Mouse (Mus musculus) gastrocnemius, adult 8-10 months (tissue): ENCODE measurements around the gene Sfi1. TPM values are rescaled to one million over a fixed set of nuclear protein-coding genes. Genes with fewer than 3 reads are reported as not detected.
"Not testable (repeated sequence)": the region's sequence is repeated elsewhere in the genome, so short reads cannot be mapped to it uniquely, and the experiment has no call there.

Experiments used
- DNase-seq, 2 experiments: peaks; one replicate each; pipeline ENCODE4 v3.0.0; 2022; ENCODE audit warnings: low spot score in 2 of 2
- total RNA-seq, 4 experiments: library from RNA; stranded (reverse); gene quantifications; 2 replicates each; pipeline ENCODE4 v1.2.4; 2022

The Sfi1 gene
- total RNA-seq, 4 experiments from 2014 or later: 7.8 to 12.1 (median 9.6) TPM

DNA sequence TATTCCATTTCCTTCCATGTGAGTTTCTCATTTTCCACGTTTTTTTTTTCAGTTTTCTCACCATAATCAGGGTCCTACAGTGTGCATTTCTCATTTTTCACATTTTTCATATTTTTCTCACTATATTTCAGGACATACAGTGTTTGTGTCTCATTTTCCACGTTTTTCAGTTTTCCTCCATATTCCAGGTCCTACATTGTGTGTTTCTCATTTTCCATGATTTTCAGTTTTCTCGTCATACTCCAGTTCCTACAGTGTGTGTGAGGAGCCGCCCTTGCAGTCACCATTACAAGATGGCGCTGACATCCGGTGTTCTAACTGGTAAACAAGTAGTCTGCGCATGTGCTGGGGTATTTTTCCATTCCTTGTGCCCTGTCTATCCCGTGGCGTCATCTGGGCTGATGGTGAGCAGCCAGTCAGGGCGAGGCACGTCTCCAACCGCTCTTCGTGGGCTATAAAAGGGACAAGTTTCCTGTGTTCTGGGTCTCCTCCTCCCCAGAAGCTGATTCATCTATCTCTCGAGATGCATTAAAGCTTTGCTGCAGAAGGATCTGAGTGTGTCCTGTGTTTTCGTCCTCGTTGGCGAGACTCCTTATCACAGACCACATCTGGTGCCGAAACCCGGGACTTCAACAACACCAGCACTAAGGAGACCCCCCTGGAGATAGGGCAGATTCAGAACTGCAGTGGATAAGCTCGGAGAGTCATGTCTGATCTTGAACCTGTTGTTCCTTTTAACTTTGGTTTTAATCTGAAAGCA lies 88.6 kb downstream of the Sfi1 start:
- not testable (repeated sequence) for DNase-seq

DNA sequence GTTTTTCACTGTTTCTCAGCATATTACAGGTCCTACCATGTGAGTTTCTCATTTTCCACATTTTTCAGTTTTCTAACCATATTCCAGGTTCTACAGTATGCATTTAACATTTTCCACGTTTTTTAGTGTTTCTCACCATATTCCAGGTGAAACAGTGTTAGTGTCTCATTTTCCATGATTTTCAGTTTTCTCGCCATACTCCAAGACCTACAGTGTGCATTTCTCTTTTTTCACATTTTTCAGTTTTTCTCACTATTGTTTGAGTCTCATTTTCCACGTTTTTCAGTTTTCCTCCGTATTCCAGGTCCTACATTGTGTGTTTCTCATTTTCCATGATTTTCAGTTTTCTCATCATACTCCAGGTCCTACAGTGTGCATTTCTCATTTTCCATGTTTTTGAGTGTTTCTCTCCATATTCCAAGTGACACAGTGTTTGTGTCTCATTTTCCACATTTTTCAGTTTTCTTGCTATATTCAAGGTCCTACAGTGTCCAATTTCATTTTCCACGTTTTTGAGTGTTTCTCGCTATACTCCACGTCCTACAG lies 89.6 kb downstream of the Sfi1 start:
- no peak for DNase-seq

GRCm38 (mm10) chr11:3102626-3103025 lies 90.6 kb downstream of the Sfi1 start:
- DNase-seq: not testable (repeated sequence)

DNA sequence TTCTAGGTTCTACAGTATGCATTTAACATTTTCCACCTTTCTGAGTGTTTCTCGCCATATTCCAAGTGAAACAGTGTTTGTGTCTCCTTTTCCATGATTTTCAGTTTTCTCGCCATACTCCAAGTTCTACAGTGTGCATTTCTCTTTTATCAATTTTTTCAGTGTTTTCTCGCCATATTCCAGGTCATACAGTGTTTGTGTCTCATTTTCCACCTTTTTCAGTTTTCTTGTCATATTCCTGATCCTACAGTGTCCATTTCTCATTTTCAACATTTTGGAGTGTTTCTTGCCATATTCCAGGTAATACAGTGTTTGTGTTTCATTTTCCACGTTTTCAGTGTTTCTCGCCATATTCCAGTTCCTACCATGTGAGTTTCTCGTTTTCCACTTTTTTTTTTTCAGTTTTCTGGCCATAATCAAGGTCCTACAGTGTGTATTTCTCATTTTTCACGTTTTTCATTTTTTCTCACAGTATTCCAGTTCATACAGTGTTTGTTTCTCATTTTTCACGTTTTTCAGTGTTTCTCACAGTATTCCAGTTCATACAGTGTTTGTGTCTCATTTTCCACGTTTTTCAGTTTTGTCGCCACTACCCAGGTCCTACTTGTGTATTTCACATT lies 91.3 kb downstream of the Sfi1 start:
- no peak for DNase-seq

DNA sequence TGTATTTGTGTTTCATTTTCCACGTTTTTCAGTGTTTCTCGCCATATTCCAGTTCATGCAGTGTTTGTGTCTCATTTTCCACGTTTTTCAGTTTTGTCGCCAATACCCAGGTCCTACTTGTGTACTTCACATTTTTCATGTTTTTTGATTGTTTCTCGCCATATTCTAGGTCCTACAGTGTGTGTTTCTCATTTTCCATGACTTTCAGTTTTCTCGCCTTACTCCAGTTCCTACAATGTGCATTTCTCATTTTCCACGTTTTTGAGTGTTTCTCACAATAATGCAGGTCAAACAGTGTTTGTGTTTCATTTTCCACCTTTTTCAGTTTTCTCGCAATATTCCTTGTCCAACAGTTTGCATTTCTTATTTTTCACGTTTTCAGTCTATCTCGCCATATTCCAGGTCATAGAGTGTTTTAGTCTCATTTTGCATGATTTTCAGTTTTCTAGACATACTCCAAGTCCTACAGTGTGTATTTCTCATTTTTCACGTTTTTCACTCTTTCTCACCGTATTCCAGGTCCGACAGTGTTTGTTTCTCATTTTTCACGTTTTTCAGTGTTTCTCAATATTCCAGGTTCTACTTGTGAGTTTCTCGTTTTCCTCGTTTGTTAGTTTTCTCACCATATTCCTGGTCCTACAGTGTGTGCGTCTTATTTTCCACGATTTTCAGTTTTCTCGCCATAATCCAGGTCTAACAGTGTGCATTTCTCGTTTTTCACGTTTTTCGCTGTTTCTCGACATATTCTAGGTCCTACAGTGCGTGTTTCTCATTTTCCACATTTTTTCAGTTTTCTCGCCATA lies 92.0 kb downstream of the Sfi1 start:
- no peak for DNase-seq

DNA sequence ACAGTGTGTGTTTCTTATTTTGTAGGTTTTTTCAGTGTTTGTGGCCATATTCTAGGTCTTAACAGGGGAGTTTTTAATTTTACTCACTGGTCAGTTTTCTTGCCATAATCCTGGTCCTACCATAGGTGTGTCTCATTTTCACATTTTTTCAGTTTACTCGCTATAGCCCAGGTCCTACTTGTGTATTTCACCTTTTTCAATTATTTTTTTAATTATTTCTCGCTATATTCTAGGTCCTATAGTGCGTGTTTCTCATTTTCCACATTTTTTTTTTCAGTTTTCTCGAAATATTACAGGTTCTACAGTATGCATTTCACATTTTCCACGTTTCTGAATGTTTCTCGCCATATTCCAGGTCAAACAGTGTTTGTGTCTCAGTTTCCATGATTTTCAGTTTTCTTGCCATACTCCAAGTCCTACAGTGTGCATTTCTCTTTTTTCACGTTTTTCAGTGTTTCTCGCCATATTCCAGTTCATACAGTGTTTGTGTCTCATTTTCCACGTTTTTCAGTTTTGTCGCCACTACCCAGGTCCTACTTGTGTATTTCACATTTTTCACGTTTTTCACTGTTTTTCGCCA lies 93.1 kb downstream of the Sfi1 start:
- DNase-seq: not testable (repeated sequence)

Other genes with a start within 250 kb of the Sfi1 start
- 10 to 100 TPM; 27.6 to 39.3 (median 31.4) TPM for gene Eif4enif1, start 8.9 kb upstream of the Sfi1 start, total RNA-seq
- 10 to 100 TPM; 42.1 to 48.9 (median 44.3) TPM for gene Drg1, start 73.0 kb upstream of the Sfi1 start, total RNA-seq
- 10 to 100 TPM; 13.0 to 22.3 (median 19.2) TPM for gene Patz1, start 95.4 kb upstream of the Sfi1 start, total RNA-seq
- 10 to 100 TPM; 28.3 to 39.0 (median 36.6) TPM for gene Pik3ip1, start 136.9 kb upstream of the Sfi1 start, total RNA-seq
- 10 to 100 TPM; 10.9 to 12.5 (median 11.9) TPM for gene Limk2, start 215.7 kb upstream of the Sfi1 start, total RNA-seq